Mouse (Mus musculus): ENCODE data around the gene Ube2o. TPM values are rescaled to one million over a fixed set of nuclear protein-coding genes. Genes with fewer than 3 reads are reported as not detected.
A peak's percentile ranks its signal among the peaks of the same experiment; 100 is the strongest.

The Ube2o gene
- polyA plus RNA-seq, 1 experiment: 43.6 TPM

GRCm38 (mm10) chr11:116512154-116512553, 69.1 kb downstream of the Ube2o start:
- Histone ChIP-seq H3K27me3 (ENCODE audit: control insufficient read depth, insufficient read depth, low read length, poor library complexity, severe bottlenecking) (no peaks in the 10 kb centered on the region), H3K4me3 (ENCODE audit: low read depth, low read length) (no peak overlapping the region), H3K9me3 (replicated peaks; ENCODE audit: control insufficient read depth, insufficient read depth, low read length, poor library complexity, severe bottlenecking) (no peaks in the 10 kb centered on the region), H3K4me1 (ENCODE audit: control insufficient read depth, insufficient read depth, low read length) (no peaks in the 10 kb centered on the region), H3K36me3 (ENCODE audit: control insufficient read depth, insufficient read depth, low read length, poor library complexity, severe bottlenecking) (no peaks in the 10 kb centered on the region), H3K27ac (ENCODE audit: insufficient read depth, low read length) (no peak overlapping the region), H3K9ac (ENCODE audit: low read depth, poor library complexity, severe bottlenecking) (no peak overlapping the region)
- no peak for TF ChIP-seq POLR2A (IDR thresholded peaks at IDR 0.05; ENCODE audit: insufficient read depth, low read length)
- no peak for TF ChIP-seq CTCF (IDR thresholded peaks at IDR 0.05; ENCODE audit: low read depth, low read length)
- no peak for TF ChIP-seq EP300 (IDR thresholded peaks at IDR 0.05; ENCODE audit: insufficient read depth, low read depth, low read length)

GRCm38 (mm10) chr11:116511301-116511868, 69.9 kb downstream of the Ube2o start:
- H3K4me3 ChIP-seq (ENCODE audit: low read depth, low read length): no peak overlapping the region
- H3K4me1 ChIP-seq (ENCODE audit: control insufficient read depth, insufficient read depth, low read length): no peaks in the 10 kb centered on the region
- TF ChIP-seq EP300 (IDR thresholded peaks at IDR 0.05; ENCODE audit: insufficient read depth, low read depth, low read length) (no peak), CTCF (IDR thresholded peaks at IDR 0.05; ENCODE audit: low read depth, low read length) (no peak), POLR2A (IDR thresholded peaks at IDR 0.05; ENCODE audit: insufficient read depth, low read length) (no peak)
- no peak overlapping the region for H3K9ac ChIP-seq (ENCODE audit: low read depth, poor library complexity, severe bottlenecking)
- no peaks in the 10 kb centered on the region for H3K9me3 ChIP-seq (replicated peaks; ENCODE audit: control insufficient read depth, insufficient read depth, low read length, poor library complexity, severe bottlenecking)
- no peak overlapping the region for H3K27ac ChIP-seq (ENCODE audit: insufficient read depth, low read length)
- H3K36me3 ChIP-seq (ENCODE audit: control insufficient read depth, insufficient read depth, low read length, poor library complexity, severe bottlenecking): no peaks in the 10 kb centered on the region
- no peaks in the 10 kb centered on the region for H3K27me3 ChIP-seq (ENCODE audit: control insufficient read depth, insufficient read depth, low read length, poor library complexity, severe bottlenecking)

- Histone ChIP-seq H3K36me3 (ENCODE audit: control insufficient read depth, insufficient read depth, low read length, poor library complexity, severe bottlenecking) (no peaks in the 10 kb centered on the region), H3K9ac (ENCODE audit: low read depth, poor library complexity, severe bottlenecking) (no peak overlapping the region), H3K4me3 (ENCODE audit: low read depth, low read length) (no peak overlapping the region), H3K27ac (ENCODE audit: insufficient read depth, low read length) (no peak overlapping the region), H3K9me3 (replicated peaks; ENCODE audit: control insufficient read depth, insufficient read depth, low read length, poor library complexity, severe bottlenecking) (no peaks in the 10 kb centered on the region), H3K27me3 (ENCODE audit: control insufficient read depth, insufficient read depth, low read length, poor library complexity, severe bottlenecking) (no peaks in the 10 kb centered on the region), H3K4me1 (ENCODE audit: control insufficient read depth, insufficient read depth, low read length) (no peaks in the 10 kb centered on the region)
- TF ChIP-seq CTCF (IDR thresholded peaks at IDR 0.05; ENCODE audit: low read depth, low read length) (no peak), EP300 (IDR thresholded peaks at IDR 0.05; ENCODE audit: insufficient read depth, low read depth, low read length) (no peak), POLR2A (IDR thresholded peaks at IDR 0.05; ENCODE audit: insufficient read depth, low read length) (no peak)
Observed at GRCm38 (mm10) chr11:116508689-116509088, 72.6 kb downstream of the Ube2o start.

- Histone ChIP-seq H3K27me3 (ENCODE audit: control insufficient read depth, insufficient read depth, low read length, poor library complexity, severe bottlenecking) (no peaks in the 10 kb centered on the region), H3K27ac (ENCODE audit: insufficient read depth, low read length) (no peak overlapping the region), H3K9me3 (replicated peaks; ENCODE audit: control insufficient read depth, insufficient read depth, low read length, poor library complexity, severe bottlenecking) (no peaks in the 10 kb centered on the region), H3K4me3 (ENCODE audit: low read depth, low read length) (no peak overlapping the region), H3K9ac (ENCODE audit: low read depth, poor library complexity, severe bottlenecking) (no peak overlapping the region), H3K36me3 (ENCODE audit: control insufficient read depth, insufficient read depth, low read length, poor library complexity, severe bottlenecking) (no peaks in the 10 kb centered on the region), H3K4me1 (ENCODE audit: control insufficient read depth, insufficient read depth, low read length) (no peaks in the 10 kb centered on the region)
- TF ChIP-seq EP300 (IDR thresholded peaks at IDR 0.05; ENCODE audit: insufficient read depth, low read depth, low read length) (no peak), POLR2A (IDR thresholded peaks at IDR 0.05; ENCODE audit: insufficient read depth, low read length) (no peak), CTCF (IDR thresholded peaks at IDR 0.05; ENCODE audit: low read depth, low read length) (no peak)
Observed at GRCm38 (mm10) chr11:116506151-116506875, 74.9 kb downstream of the Ube2o start.

- TF ChIP-seq EP300 (IDR thresholded peaks at IDR 0.05; ENCODE audit: insufficient read depth, low read depth, low read length) (no peak), CTCF (IDR thresholded peaks at IDR 0.05; ENCODE audit: low read depth, low read length) (no peak), POLR2A (IDR thresholded peaks at IDR 0.05; ENCODE audit: insufficient read depth, low read length) (no peak)
- Histone ChIP-seq H3K4me3 (ENCODE audit: low read depth, low read length) (no peak overlapping the region), H3K27me3 (ENCODE audit: control insufficient read depth, insufficient read depth, low read length, poor library complexity, severe bottlenecking) (no peaks in the 10 kb centered on the region), H3K27ac (ENCODE audit: insufficient read depth, low read length) (no peak overlapping the region), H3K9me3 (replicated peaks; ENCODE audit: control insufficient read depth, insufficient read depth, low read length, poor library complexity, severe bottlenecking) (no peaks in the 10 kb centered on the region), H3K9ac (ENCODE audit: low read depth, poor library complexity, severe bottlenecking) (no peak overlapping the region), H3K36me3 (ENCODE audit: control insufficient read depth, insufficient read depth, low read length, poor library complexity, severe bottlenecking) (no peaks in the 10 kb centered on the region), H3K4me1 (ENCODE audit: control insufficient read depth, insufficient read depth, low read length) (no peaks in the 10 kb centered on the region)
Observed at GRCm38 (mm10) chr11:116505573-116505972, 75.7 kb downstream of the Ube2o start.

GRCm38 (mm10) chr11:116504516-116504915, 76.7 kb downstream of the Ube2o start:
- no peaks in the 10 kb centered on the region for H3K27me3 ChIP-seq (ENCODE audit: control insufficient read depth, insufficient read depth, low read length, poor library complexity, severe bottlenecking)
- no peak overlapping the region for H3K27ac ChIP-seq (ENCODE audit: insufficient read depth, low read length)
- no peaks in the 10 kb centered on the region for H3K9me3 ChIP-seq (replicated peaks; ENCODE audit: control insufficient read depth, insufficient read depth, low read length, poor library complexity, severe bottlenecking)
- no peaks in the 10 kb centered on the region for H3K36me3 ChIP-seq (ENCODE audit: control insufficient read depth, insufficient read depth, low read length, poor library complexity, severe bottlenecking)
- H3K9ac ChIP-seq (ENCODE audit: low read depth, poor library complexity, severe bottlenecking): peak overlapping the region; percentile 6; the same call in 1 of the 2 replicates
- no peaks in the 10 kb centered on the region for H3K4me1 ChIP-seq (ENCODE audit: control insufficient read depth, insufficient read depth, low read length)
- TF ChIP-seq POLR2A (IDR thresholded peaks at IDR 0.05; ENCODE audit: insufficient read depth, low read length) (no peak), EP300 (IDR thresholded peaks at IDR 0.05; ENCODE audit: insufficient read depth, low read depth, low read length) (no peak)
- H3K4me3 ChIP-seq (ENCODE audit: low read depth, low read length): peak overlapping the region; percentile 46

All from ES-Bruce4 (cell line).